ENCODE assay signal across 8 mouse cellular contexts in genomic region chr19:6401951-6402350, GRCm38 (mm10). TPM values are rescaled to one million over a fixed set of nuclear protein-coding genes. Genes with fewer than 3 reads are reported as not detected.
DNase-seq lines count a peak whose midpoint lies in the region; ATAC-seq lines count a peak whose summit lies in the region.

No protein-coding gene starts in this region.

- H3K27ac ChIP-seq in heart, embryonic 15.5 days = peak overlapping the region; percentile 74; the same call in 1 of the 2 replicates
- peak overlapping the region; percentile 59 for H3K27ac ChIP-seq in midbrain, embryonic 10.5 days (replicated peaks)

- H3K9ac ChIP-seq in heart, embryonic 15.5 days = peak overlapping the region; percentile 46

- H3K4me2 ChIP-seq in heart, embryonic 15.5 days = peak overlapping the region; percentile 100

- H3K36me3 ChIP-seq in heart, embryonic 15.5 days = no peaks in the 10 kb centered on the region; the same call in 1 of the 2 replicates
- H3K36me3 ChIP-seq in midbrain, embryonic 10.5 days = no peaks in the 10 kb centered on the region

- peak; percentile 98 for DNase-seq in heart, adult 11 months
- DNase-seq in heart, postnatal 25 days (ENCODE audit: low spot score) = no peak
- peak; percentile 68 to 77 for DNase-seq in kidney, postnatal 36 days
- no peak for DNase-seq in midbrain, embryonic 10.5 days (ENCODE audit: low spot score)
- DNase-seq in right cerebral cortex, postnatal 4 days = no peak
- DNase-seq in frontal cortex, postnatal 36 days (ENCODE audit: low spot score in 2 of 2) = no peak
- no peak for DNase-seq in urinary bladder, postnatal 4 days (ENCODE audit: low spot score in 2 of 2)

- 11% methylated on average over 9 of the region's 9 CpGs for WGBS in heart, embryonic 15.5 days
- 14% methylated on average over 9 of the region's 9 CpGs for WGBS in midbrain, embryonic 10.5 days

- H3K9me3 ChIP-seq in heart, embryonic 15.5 days (replicated peaks) = no peaks in the 10 kb centered on the region
- H3K9me3 ChIP-seq in midbrain, embryonic 10.5 days (replicated peaks) = no peaks in the 10 kb centered on the region

- H3K27me3 ChIP-seq in heart, embryonic 15.5 days = peaks cover 18% of the 10 kb centered on the region; the same call in 1 of the 2 replicates
- peaks cover 82% of the 10 kb centered on the region for H3K27me3 ChIP-seq in midbrain, embryonic 10.5 days (ENCODE audit: low read depth, poor library complexity, severe bottlenecking)

- H3K4me1 ChIP-seq in heart, embryonic 15.5 days (replicated peaks) = peaks cover 38% of the 10 kb centered on the region
- peaks cover 68% of the 10 kb centered on the region for H3K4me1 ChIP-seq in midbrain, embryonic 10.5 days

- H3K4me3 ChIP-seq in heart, embryonic 15.5 days = peak overlapping the region; percentile 69
- peak overlapping the region; percentile 66 for H3K4me3 ChIP-seq in midbrain, embryonic 10.5 days

- ATAC-seq in heart, embryonic 15.5 days (replicated peaks; ENCODE audit: insufficient number of reproducible peaks, insufficient read depth, low FRiP score, low read depth) = no peak

- intact Hi-C loops in heart, postnatal 25 days (cut with DNase I) = loop anchor here (2.0 kb wide), 1 partner anchor 51 kb away; no protein-coding TSS in a partner anchor

RNA-seq across cellular contexts. Expression of gene Rasgrp2, which starts 2.8 kb away (rescaled TPM):
- 10 to 100 TPM; 43.2 to 55.2 TPM for total RNA-seq in heart, postnatal 25 days (2021)
- 54.8 TPM in 2 replicates for polyA plus RNA-seq in heart, embryonic 15.5 days (2015; fragmentation: Nextera tagmentation; extraction: Ambion mirVana)
- polyA plus RNA-seq in midbrain, embryonic 10.5 days (2016; fragmentation: Nextera tagmentation; extraction: Ambion mirVana) = 13.5 and 16.3 TPM in 2 replicates

RNA-seq across cellular contexts. Expression of gene Nrxn2, which starts 16.6 kb away (rescaled TPM):
- total RNA-seq in heart, postnatal 25 days (2021) = 1 to 10 TPM; 3.4 to 4.4 TPM
- polyA plus RNA-seq in heart, embryonic 15.5 days (2015; fragmentation: Nextera tagmentation; extraction: Ambion mirVana) = 0.47 and 0.60 TPM in 2 replicates
- 5.1 and 7.2 TPM in 2 replicates for polyA plus RNA-seq in midbrain, embryonic 10.5 days (2016; fragmentation: Nextera tagmentation; extraction: Ambion mirVana)

RNA-seq across cellular contexts. Expression of gene Pygm, which starts 17.8 kb away (rescaled TPM):
- total RNA-seq in heart, postnatal 25 days (2021) = 1,000 to 10,000 TPM; 1,128 to 1,145 TPM
- 282 and 297 TPM in 2 replicates for polyA plus RNA-seq in heart, embryonic 15.5 days (2015; fragmentation: Nextera tagmentation; extraction: Ambion mirVana)
- 2.1 and 2.7 TPM in 2 replicates for polyA plus RNA-seq in midbrain, embryonic 10.5 days (2016; fragmentation: Nextera tagmentation; extraction: Ambion mirVana)

RNA-seq across cellular contexts. Expression of gene Sf1, which starts 38.5 kb away (rescaled TPM):
- total RNA-seq in heart, postnatal 25 days (2021) = 10 to 100 TPM; 76.1 to 88.8 TPM
- polyA plus RNA-seq in heart, embryonic 15.5 days (2015; fragmentation: Nextera tagmentation; extraction: Ambion mirVana) = 79.0 and 98.4 TPM in 2 replicates
- 189 and 194 TPM in 2 replicates for polyA plus RNA-seq in midbrain, embryonic 10.5 days (2016; fragmentation: Nextera tagmentation; extraction: Ambion mirVana)

Comparison
In these comparisons a context has a peak if more than half of its experiments do, and no peak if none do; other contexts are left out.
1. DNase-seq: peak in heart, adult 11 months (single experiment) and kidney, postnatal 36 days (2 of 2); none in heart, postnatal 25 days (single experiment), midbrain, embryonic 10.5 days (single experiment), right cerebral cortex, postnatal 4 days (single experiment), frontal cortex, postnatal 36 days (0 of 2) and urinary bladder, postnatal 4 days (0 of 2).
2. RNA of gene Pygm, which starts 17.8 kb away (polyA plus RNA-seq): 282 to 297 TPM in heart, embryonic 15.5 days; 2.1 to 2.7 TPM in midbrain, embryonic 10.5 days; every median in the first group is over 10 times any median in the second.